Mouse (Mus musculus): ENCODE results near the gene Prkag2.

Gene Prkag2

GRCm38 (mm10) chr5:24991575-24991974, 108.9 kb downstream of the Prkag2 start:
- no peak for DNase-seq

GRCm38 (mm10) chr5:24990460-24990859, 110.0 kb downstream of the Prkag2 start:
- DNase-seq, result no peak

GRCm38 (mm10) chr5:24989683-24990082, 110.8 kb downstream of the Prkag2 start:
- DNase-seq, result peak; percentile 71

GRCm38 (mm10) chr5:24986956-24987355, 113.5 kb downstream of the Prkag2 start:
- DNase-seq, result no peak

GRCm38 (mm10) chr5:24986204-24986940, 114.1 kb downstream of the Prkag2 start:
- no peak for DNase-seq

GRCm38 (mm10) chr5:24985434-24986176, 114.8 kb downstream of the Prkag2 start:
- DNase-seq, result no peak

GRCm38 (mm10) chr5:24984157-24984556, 116.3 kb downstream of the Prkag2 start:
- DNase-seq, result no peak

- peak; percentile 91 for DNase-seq
Observed at GRCm38 (mm10) chr5:24983539-24983938, 116.9 kb downstream of the Prkag2 start.

- no peak for DNase-seq
Observed at GRCm38 (mm10) chr5:24982258-24982657, 118.2 kb downstream of the Prkag2 start.

GRCm38 (mm10) chr5:24981765-24982164, 118.7 kb downstream of the Prkag2 start:
- no peak for DNase-seq

GRCm38 (mm10) chr5:24979968-24980345, 120.5 kb downstream of the Prkag2 start:
- DNase-seq, result no peak

- DNase-seq, result no peak
Observed at GRCm38 (mm10) chr5:24979312-24979967, 121.0 kb downstream of the Prkag2 start.

GRCm38 (mm10) chr5:24976907-24977306, 123.5 kb downstream of the Prkag2 start:
- DNase-seq, result no peak

- DNase-seq, result no peak
Observed at GRCm38 (mm10) chr5:24976236-24976635, 124.2 kb downstream of the Prkag2 start.

GRCm38 (mm10) chr5:24975100-24975499, 125.3 kb downstream of the Prkag2 start:
- DNase-seq, result peak; percentile 56

- DNase-seq, result no peak
Observed at GRCm38 (mm10) chr5:24973672-24974225, 126.7 kb downstream of the Prkag2 start.

- DNase-seq, result peak; percentile 86
Observed at GRCm38 (mm10) chr5:24973228-24973627, 127.2 kb downstream of the Prkag2 start.

GRCm38 (mm10) chr5:24970552-24971275, 129.7 kb downstream of the Prkag2 start:
- DNase-seq, result no peak

GRCm38 (mm10) chr5:24969241-24969880, 131.1 kb downstream of the Prkag2 start:
- DNase-seq, result peak; percentile 48

GRCm38 (mm10) chr5:24968792-24969191, 131.7 kb downstream of the Prkag2 start:
- no peak for DNase-seq

GRCm38 (mm10) chr5:24967898-24968535, 132.4 kb downstream of the Prkag2 start:
- no peak for DNase-seq

GRCm38 (mm10) chr5:24963776-24964175, 136.7 kb downstream of the Prkag2 start:
- DNase-seq, result no peak

Measured in thymus, postnatal 4 days (tissue).